Mouse (Mus musculus): Measurements from ENCODE around the gene Scrg1.
"Not testable (repeated sequence)": the region's sequence is repeated elsewhere in the genome, so short reads cannot be mapped to it uniquely, and the experiment has no call there.

Scrg1 gene

GRCm38 (mm10) chr8:57457942-57458341 is 2.2 kb downstream of the Scrg1 start:
- DNase-seq: no peak

DNA sequence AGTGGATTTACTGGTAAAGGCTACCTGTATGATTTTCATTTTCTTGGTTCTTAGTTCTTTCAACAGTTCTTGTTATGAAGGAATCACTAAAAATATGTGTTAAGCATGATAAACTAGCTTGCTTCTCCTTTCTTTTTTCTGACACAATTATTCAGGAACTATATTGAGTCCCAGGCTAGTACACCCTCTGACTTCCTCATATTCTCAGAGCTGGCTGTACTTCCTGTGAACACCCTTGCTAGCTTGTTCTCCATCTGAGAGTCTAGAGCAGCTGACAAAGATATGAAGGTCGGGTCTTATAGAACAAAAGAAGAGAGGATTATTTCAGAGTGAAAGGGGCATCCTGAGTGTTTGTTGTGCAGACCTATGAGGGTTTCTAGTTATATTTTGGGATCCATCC is 7.1 kb downstream of the Scrg1 start:
- no peak for DNase-seq

DNA sequence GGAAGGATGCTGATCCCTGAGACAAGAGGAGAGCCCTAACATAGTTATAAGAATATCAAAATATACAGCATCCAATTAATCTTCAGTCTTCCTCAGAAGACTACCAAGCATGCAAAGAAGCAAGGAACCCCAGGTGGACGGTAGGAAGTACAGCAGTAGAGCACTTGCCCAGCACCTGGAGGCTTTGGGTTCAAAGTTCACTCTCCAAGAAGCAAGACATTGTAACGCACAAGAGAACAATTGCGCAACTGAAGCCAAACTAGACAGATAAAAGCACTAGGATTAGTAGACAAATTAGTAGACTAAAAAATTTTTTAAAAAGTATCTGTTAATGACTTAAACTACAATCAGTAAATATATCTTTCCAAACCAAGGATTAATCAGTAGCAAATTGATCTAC is 8.0 kb downstream of the Scrg1 start:
- no peak for DNase-seq

GRCm38 (mm10) chr8:57468624-57469023 is 12.9 kb downstream of the Scrg1 start:
- DNase-seq: no peak

GRCm38 (mm10) chr8:57470863-57471262 is 15.1 kb downstream of the Scrg1 start:
- no peak for DNase-seq

DNA sequence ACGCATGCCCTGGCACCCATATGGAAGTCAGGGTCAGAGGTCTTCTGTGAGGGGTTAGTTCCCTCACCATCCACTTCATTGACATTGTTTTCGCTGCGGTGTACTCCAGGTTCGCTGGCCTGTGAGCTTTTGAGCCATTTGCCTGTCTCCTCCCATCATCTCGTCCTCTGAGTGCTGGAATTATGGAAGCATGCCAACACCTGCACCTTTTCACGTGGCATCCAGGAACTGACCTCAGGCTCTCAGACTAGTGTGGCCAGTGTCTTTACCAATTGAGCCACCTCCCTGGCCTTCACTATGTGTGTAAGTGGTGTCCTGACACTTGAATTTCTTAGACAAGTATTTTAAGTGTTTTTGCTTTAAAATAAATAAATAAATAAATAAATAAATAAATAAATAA is 18.0 kb downstream of the Scrg1 start:
- no peak for DNase-seq

DNA sequence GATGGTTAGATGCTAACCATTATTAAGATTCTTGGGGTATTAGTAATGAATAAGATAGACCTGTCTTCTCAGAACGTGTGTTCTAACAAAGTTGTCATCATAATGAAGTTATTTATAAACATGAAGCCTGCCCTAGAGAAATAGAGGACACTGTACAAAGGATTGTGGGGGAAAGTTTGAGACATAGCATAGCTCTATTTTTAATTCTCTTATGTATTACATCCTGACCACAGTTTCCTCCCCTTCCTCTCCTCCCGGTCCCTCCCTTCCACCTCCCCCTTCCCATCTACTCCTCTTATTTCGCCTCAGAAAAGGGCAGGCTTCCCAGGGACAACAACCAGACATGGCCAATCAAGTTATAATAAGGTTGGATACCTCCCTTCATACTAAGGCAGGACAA is 22.7 kb downstream of the Scrg1 start:
- no peak for DNase-seq

DNA sequence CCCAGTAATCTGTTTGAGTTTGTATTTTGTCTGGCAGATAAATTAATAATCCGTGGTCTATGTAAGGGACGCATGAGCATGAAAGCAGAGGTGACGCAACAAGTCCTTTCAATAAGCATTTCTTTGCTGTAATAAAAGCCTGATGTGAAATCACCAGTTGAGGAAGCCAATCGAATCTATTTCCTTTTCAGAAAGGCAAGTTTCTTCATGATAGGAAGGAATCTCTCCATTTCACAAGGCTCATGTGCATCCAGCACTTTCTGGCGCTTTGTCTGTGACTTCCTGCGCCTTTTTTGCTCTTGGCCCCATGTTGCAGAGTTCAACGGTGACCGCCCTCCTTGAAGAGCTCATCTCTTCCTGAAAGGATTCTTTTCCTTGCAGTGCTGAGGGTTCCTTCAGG is 24.0 kb downstream of the Scrg1 start:
- no peak for DNase-seq

GRCm38 (mm10) chr8:57480606-57481005 is 24.9 kb downstream of the Scrg1 start:
- DNase-seq: no peak

DNA sequence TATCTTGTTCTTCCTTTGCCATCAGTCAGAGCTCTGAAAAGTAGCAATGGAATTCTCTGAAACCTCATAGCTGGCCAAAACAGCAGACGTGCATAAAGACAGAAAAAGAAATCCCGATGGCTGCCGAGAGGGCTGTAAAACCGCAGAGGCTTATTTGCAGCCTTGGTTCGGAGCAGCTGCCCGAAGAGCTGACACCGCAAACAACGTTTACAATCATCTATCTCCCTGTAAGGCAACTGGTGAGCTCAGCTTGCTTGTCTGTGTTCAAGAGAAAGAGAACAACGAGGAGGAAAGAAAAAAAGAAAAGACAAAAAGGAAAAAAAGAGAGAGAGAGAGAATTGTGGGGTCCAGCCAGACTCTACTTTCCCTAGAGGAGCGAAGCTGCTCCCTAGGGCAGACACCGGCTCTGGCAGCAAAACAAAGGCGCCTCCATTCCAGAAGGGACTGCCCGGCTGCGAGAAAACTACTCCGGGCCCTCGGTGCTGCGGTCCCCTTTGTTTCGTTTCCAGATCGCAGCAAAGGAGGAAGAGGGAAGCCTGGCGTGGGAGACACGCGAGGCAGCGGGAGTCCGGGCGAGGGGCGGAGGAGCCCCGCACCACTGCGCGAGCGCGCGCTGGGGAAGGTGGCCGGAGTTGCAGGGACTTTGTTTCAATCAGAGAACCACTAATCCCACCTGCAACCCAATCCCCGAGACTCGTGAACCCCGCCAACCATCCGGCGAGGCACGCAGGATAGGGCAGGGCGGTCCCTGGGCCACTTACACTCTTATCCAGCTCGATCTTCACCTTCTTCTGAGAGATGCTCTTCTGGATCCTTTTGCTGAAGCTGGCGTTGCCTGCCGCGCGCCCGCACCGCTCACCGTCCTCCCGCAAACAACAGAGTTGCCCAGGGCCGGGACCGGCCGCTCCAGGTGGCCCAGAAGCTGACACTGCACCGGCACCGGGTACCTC is 31.0 kb downstream of the Scrg1 start:
- DNase-seq: no peak

- peak; percentile 98 for DNase-seq
Observed at GRCm38 (mm10) chr8:57487441-57488155, 31.9 kb downstream of the Scrg1 start, which contains the start of gene Sap30. Gene Sap30, minus strand, starts transcription at chr8:57487860.

DNA sequence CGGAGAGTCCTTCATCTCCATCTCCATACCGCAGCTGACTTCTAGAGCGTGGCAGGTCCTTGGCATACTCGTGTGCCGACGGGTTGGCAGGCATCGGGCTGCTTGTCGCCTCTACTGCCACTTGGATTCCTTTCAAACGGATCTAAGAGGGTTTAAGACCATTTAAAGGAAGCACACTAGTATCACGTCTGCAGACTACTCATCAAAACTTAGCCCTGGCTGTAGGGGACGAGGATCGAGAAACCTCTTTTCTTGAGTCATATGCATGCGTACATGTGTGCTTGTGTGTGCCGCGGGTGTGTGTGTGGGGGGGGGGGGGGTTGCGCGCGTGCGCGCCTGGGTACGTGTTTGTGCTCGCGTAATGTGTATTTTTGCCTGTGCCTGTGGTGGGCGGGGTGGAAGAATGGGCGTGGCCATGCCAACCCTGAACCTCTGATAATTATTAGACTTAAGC is 32.6 kb downstream of the Scrg1 start:
- peak; percentile 64 for DNase-seq

DNA sequence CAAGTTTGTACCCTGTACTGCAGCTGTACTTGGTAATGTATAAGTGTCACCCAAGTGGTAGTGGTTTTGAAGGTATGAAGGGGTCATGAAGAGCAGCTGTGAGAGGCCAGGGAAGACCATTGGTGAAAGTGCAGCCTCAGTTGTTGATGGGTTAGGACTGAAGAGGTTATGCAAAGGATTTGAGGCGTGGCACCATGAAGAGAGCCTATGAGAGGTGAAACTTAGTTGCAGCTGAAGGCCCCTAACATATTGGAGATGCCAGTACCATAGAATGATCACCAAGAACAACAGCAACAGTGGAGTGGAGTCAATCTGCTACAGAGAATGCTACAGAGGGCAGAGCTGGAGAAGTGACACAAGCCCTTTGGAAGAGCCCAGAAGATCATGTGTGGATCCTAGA is 33.6 kb downstream of the Scrg1 start:
- DNase-seq: no peak

DNA sequence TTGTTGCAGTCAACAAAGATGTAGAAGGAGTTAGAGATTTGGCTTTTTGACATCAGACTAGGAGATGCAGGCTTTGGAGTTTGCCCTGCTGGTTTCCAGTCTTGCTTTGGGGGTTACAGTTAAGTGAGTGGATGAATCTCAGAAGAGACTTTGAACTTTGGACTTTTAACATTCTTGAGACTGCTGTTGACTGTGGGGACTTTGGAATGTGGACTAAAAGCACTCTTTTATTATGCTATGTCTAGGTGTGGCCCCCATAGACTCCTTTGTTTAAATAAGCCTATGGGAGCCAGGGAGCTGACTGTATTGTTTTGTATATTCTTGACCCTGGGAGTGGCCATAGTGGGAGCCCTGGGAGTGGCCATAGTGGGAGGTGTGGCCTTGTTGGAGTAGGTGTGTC is 34.2 kb downstream of the Scrg1 start:
- DNase-seq: no peak

GRCm38 (mm10) chr8:57491873-57492272 is 36.1 kb downstream of the Scrg1 start:
- no peak for DNase-seq

DNA sequence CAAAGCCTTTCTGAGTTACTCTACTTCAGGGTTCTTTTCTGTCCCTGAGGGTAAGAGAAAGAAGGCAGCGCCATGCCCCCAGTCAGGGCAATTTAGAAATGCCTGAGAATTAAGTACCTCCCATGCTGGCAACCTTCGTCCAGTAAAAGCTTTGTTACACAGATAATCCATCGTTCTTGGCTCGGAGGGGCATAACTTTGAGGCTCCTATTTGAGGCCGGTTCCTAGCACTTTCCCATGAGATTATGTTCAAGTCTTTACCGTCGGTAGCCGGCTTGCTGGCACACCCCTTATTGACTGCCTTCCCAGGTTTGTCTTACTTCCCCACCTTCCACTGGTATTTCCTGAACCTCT is 42.7 kb downstream of the Scrg1 start:
- no peak for DNase-seq

- DNase-seq: peak; percentile 84
Observed at GRCm38 (mm10) chr8:57498847-57499511, 43.3 kb downstream of the Scrg1 start.

GRCm38 (mm10) chr8:57503641-57504040 is 47.9 kb downstream of the Scrg1 start:
- DNase-seq: peak; percentile 62

- not testable (repeated sequence) for DNase-seq
Observed at GRCm38 (mm10) chr8:57505500-57505899, 49.8 kb downstream of the Scrg1 start.

- DNase-seq: no peak
Observed at GRCm38 (mm10) chr8:57507556-57508063, 51.9 kb downstream of the Scrg1 start.

DNA sequence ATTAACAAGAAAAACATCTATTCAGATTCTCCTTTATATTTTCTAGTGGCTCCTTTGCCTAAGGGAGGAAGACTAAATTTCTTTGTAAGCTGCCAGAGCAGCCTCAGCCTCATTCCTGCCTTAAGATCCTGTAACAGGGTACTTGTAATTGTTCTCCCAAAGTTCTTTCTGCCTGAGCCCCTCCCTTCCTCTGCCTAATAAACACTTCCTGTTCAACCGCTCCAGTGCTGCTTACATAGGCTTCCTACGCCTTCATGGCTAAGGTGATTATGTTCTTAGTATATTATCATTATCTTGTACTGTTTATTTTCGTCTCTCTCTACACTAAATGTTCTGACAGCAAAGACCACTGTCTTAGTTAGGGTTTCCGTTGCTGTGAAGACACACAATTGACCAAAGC is 52.9 kb downstream of the Scrg1 start:
- no peak for DNase-seq

GRCm38 (mm10) chr8:57510791-57511315 is 55.1 kb downstream of the Scrg1 start:
- DNase-seq: no peak

Measured in cerebellum, adult 8-10 months (tissue).